Mouse (Mus musculus): ENCODE data around the gene Tnip1. TPM values are rescaled to one million over a fixed set of nuclear protein-coding genes. Genes with fewer than 3 reads are reported as not detected.
A peak's percentile ranks its signal among the peaks of the same experiment; 100 is the strongest.
"Not testable (repeated sequence)": the region's sequence is repeated elsewhere in the genome, so short reads cannot be mapped to it uniquely, and the experiment has no call there.

Gene Tnip1
- total and polyA plus RNA-seq, 3 experiments: 8.1 to 19.7 TPM; not detected in 1

GRCm38 (mm10) chr11:54955400-54955734 lies 7.3 kb downstream of the Tnip1 start:
- peaks cover 18 to 51% of the 10 kb centered on the region in 2 experiments for H3K4me1 ChIP-seq (ENCODE audit: control insufficient read depth in 1 of 2, insufficient read depth in 2 of 2, low read length in 2 of 2)

GRCm38 (mm10) chr11:54954716-54955115 lies 8.0 kb downstream of the Tnip1 start:
- no peak for DNase-seq (ENCODE audit: low read depth, low spot score)
- Histone ChIP-seq H3K9ac (ENCODE audit: control insufficient read depth, low read depth, low read length, poor library complexity, severe bottlenecking) (peak overlapping the region; percentile 97; the same call in 1 of the 2 replicates), H3K4me1 (ENCODE audit: control insufficient read depth in 1 of 2, insufficient read depth in 2 of 2, low read length in 2 of 2) (peaks cover 17 to 45% of the 10 kb centered on the region in 2 experiments), H3K9me3 (replicated peaks; ENCODE audit: insufficient read depth, low read length) (no peaks in the 10 kb centered on the region), H3K79me2 (ENCODE audit: control insufficient read depth, insufficient read depth, low read length, poor library complexity) (peaks cover 14% of the 10 kb centered on the region), H3K36me3 (ENCODE audit: control insufficient read depth in 1 of 2, insufficient read depth in 2 of 2, low read length in 2 of 2) (peaks cover 0 to 27% of the 10 kb centered on the region in 2 experiments; a peak in 2 of 4 replicates), H3K27ac (ENCODE audit: control insufficient read depth, low read depth, low read length) (no peak overlapping the region), H3K4me3 (ENCODE audit: control insufficient read depth in 1 of 2, insufficient read depth in 1 of 2, low read depth in 2 of 2, low read length in 2 of 2) (peak overlapping the region; percentile 7 to 98; a peak in 1 of 4 replicates), H3K27me3 (ENCODE audit: control insufficient read depth in 1 of 2, insufficient read depth in 2 of 2, low read length in 2 of 2) (no peaks in the 10 kb centered on the region)
- TF ChIP-seq NELFE (IDR thresholded peaks at IDR 0.05; ENCODE audit: low read depth, low read length): no peak
- TF ChIP-seq USF2 (IDR thresholded peaks at IDR 0.05; ENCODE audit: borderline replicate concordance in 1 of 2, insufficient read depth in 1 of 2, low read depth in 1 of 2, low read length in 2 of 2): no peak
- no peak for TF ChIP-seq POLR2A (IDR thresholded peaks at IDR 0.05; ENCODE audit: control insufficient read depth in 1 of 2, insufficient read depth in 1 of 2, low read depth in 1 of 2, low read length in 2 of 2, poor library complexity in 1 of 2)
- TF ChIP-seq GABPA (IDR thresholded peaks at IDR 0.05; ENCODE audit: low read depth, low read length): no peak
- no peak for TF ChIP-seq SMC3 (IDR thresholded peaks at IDR 0.05; ENCODE audit: low read depth, low read length)
- TF ChIP-seq POLR2AphosphoS2 (IDR thresholded peaks at IDR 0.05; ENCODE audit: low read length): no peak
- no peak for TF ChIP-seq TBP (IDR thresholded peaks at IDR 0.05; ENCODE audit: low read depth, low read length)
- no peak for TF ChIP-seq MAZ (IDR thresholded peaks at IDR 0.05; ENCODE audit: low read depth, low read length)
- TF ChIP-seq JUND (IDR thresholded peaks at IDR 0.05; ENCODE audit: low read depth, low read length): no peak
- no peak for TF ChIP-seq MYB (IDR thresholded peaks at IDR 0.05; ENCODE audit: low read depth, low read length)

More at GRCm38 (mm10) chr11:54955400-54955734, 7.3 kb downstream of the Tnip1 start:
- Histone ChIP-seq H3K36me3 (ENCODE audit: control insufficient read depth in 1 of 2, insufficient read depth in 2 of 2, low read length in 2 of 2) (peaks cover 0 to 31% of the 10 kb centered on the region in 2 experiments; a peak in 2 of 4 replicates), H3K27ac (ENCODE audit: control insufficient read depth, low read depth, low read length) (peak overlapping the region; percentile 86), H3K79me2 (ENCODE audit: control insufficient read depth, insufficient read depth, low read length, poor library complexity) (peaks cover 14% of the 10 kb centered on the region), H3K4me3 (ENCODE audit: control insufficient read depth in 1 of 2, insufficient read depth in 1 of 2, low read depth in 2 of 2, low read length in 2 of 2) (peak overlapping the region; percentile 89 to 98), H3K9ac (ENCODE audit: control insufficient read depth, low read depth, low read length, poor library complexity, severe bottlenecking) (peak overlapping the region; percentile 97)
- DNase-seq (ENCODE audit: low read depth, low spot score); H3K27me3 ChIP-seq (ENCODE audit: control insufficient read depth in 1 of 2, insufficient read depth in 2 of 2, low read length in 2 of 2); H3K9me3 ChIP-seq (replicated peaks; ENCODE audit: insufficient read depth, low read length): not testable (repeated sequence)
- TF ChIP-seq ZNF384 (IDR thresholded peaks at IDR 0.05; ENCODE audit: low read depth, low read length): peak; percentile 74

- Histone ChIP-seq H3K79me2 (ENCODE audit: control insufficient read depth, insufficient read depth, low read length, poor library complexity) (peaks cover 14% of the 10 kb centered on the region), H3K4me1 (ENCODE audit: control insufficient read depth in 1 of 2, insufficient read depth in 2 of 2, low read length in 2 of 2) (peaks cover 15 to 39% of the 10 kb centered on the region in 2 experiments), H3K9ac (ENCODE audit: control insufficient read depth, low read depth, low read length, poor library complexity, severe bottlenecking) (no peak overlapping the region), H3K27me3 (ENCODE audit: control insufficient read depth in 1 of 2, insufficient read depth in 2 of 2, low read length in 2 of 2) (no peaks in the 10 kb centered on the region), H3K9me3 (replicated peaks; ENCODE audit: insufficient read depth, low read length) (no peaks in the 10 kb centered on the region), H3K4me3 (ENCODE audit: control insufficient read depth in 1 of 2, insufficient read depth in 1 of 2, low read depth in 2 of 2, low read length in 2 of 2) (no peak overlapping the region), H3K27ac (ENCODE audit: control insufficient read depth, low read depth, low read length) (no peak overlapping the region), H3K36me3 (ENCODE audit: control insufficient read depth in 1 of 2, insufficient read depth in 2 of 2, low read length in 2 of 2) (peaks cover 0 to 23% of the 10 kb centered on the region in 2 experiments; a peak in 2 of 4 replicates)
- DNase-seq (ENCODE audit: low read depth, low spot score): no peak
- TF ChIP-seq ZNF384 (IDR thresholded peaks at IDR 0.05; ENCODE audit: low read depth, low read length) (no peak), CHD1 (IDR thresholded peaks at IDR 0.05; ENCODE audit: low read depth, low read length) (no peak), MXI1 (IDR thresholded peaks at IDR 0.05; ENCODE audit: low read depth, low read length) (no peak), JUND (IDR thresholded peaks at IDR 0.05; ENCODE audit: low read depth, low read length) (no peak)
These were observed 8.7 kb downstream of the Tnip1 start for GRCm38 (mm10) chr11:54953993-54954446.
